In the genomic region with DNA sequence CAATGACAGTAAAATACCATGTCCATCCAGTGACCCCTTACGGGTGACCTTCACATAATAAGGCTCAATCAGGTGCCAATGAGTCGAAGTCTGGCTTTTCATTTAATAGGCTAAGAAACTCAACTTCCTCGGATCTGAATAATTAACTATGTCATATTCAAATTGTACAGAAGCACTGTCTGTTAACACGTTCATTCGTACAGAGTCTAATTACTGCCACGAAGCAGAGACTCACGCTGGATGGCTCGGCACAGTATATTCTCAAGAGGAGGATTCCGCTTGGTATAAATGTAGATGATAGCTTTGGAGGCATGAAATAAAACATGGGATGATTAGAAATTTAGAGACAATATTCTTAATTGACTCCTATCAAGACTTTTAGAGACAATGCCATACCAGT, we compare ENCODE assay signal across 24 mouse cellular contexts. TPM values are rescaled to one million over a fixed set of nuclear protein-coding genes. Genes with fewer than 3 reads are reported as not detected.
A peak's percentile ranks its signal among the peaks of the same experiment; 100 is the strongest.
DNase-seq lines count a peak whose midpoint lies in the region; ATAC-seq and TF ChIP-seq lines count a peak whose summit lies in the region.
"Had no signal": no experiment of that assay in that cellular context is flagged by ENCODE, and none has a peak within 500 bp of the region (broad histone marks: within the 10 kb centered on the region; RNA-seq: fewer than 3 reads in every experiment).

No protein-coding gene starts in this region.

- peak; percentile 63 for ATAC-seq in forebrain, embryonic 11.5 days (replicated peaks; ENCODE audit: low FRiP score)
- ATAC-seq in forebrain, embryonic 15.5 days (replicated peaks): 0 out of 2 replicates have a peak, but pooled peaks have one; percentile 53
- ATAC-seq: activated CD4-positive, CD25-positive, alpha-beta regulatory T cell, adult 4 months; CD4-positive, CD25-positive, alpha-beta regulatory T cell, adult 4 months; hindbrain, postnatal 0 days; Patski had no signal

- H3K36me3 ChIP-seq in forebrain, embryonic 11.5 days (ENCODE audit: control insufficient read depth, insufficient read depth, low read length): no peaks in the 10 kb centered on the region
- no peaks in the 10 kb centered on the region for H3K36me3 ChIP-seq in forebrain, embryonic 10.5 days (replicated peaks)
- H3K36me3 ChIP-seq in forebrain, embryonic 15.5 days: no peaks in the 10 kb centered on the region
- H3K36me3 ChIP-seq: embryonic facial prominence, embryonic 15.5 days; G1E; heart, embryonic 13.5 days; hindbrain, embryonic 13.5 days had no signal

- no peaks in the 10 kb centered on the region for H3K4me1 ChIP-seq in forebrain, embryonic 11.5 days (replicated peaks; ENCODE audit: control insufficient read depth, insufficient read depth, low read length)
- H3K4me1 ChIP-seq in forebrain, embryonic 10.5 days: 0 out of 2 replicates have a peak, but pooled peaks cover 3% of the 10 kb centered on the region
- no peaks in the 10 kb centered on the region for H3K4me1 ChIP-seq in forebrain, embryonic 15.5 days
- H3K4me1 ChIP-seq: embryonic facial prominence, embryonic 15.5 days; heart, embryonic 13.5 days; hindbrain, embryonic 13.5 days had no signal

- DNase-seq in forebrain, embryonic 11.5 days (ENCODE audit: low spot score): no peak
- no peak for DNase-seq in forebrain, embryonic 10.5 days (ENCODE audit: extremely low spot score, low spot score)
- DNase-seq in brain, embryonic 14.5 days (ENCODE audit: low read depth): peak; percentile 35
- DNase-seq in retina, postnatal 1 day: peak; percentile 46
- DNase-seq in embryo, embryonic 10 days (ENCODE audit: low spot score): no peak
- no peak for DNase-seq in right cerebral cortex, postnatal 4 days
- DNase-seq: adrenal gland, postnatal 14 days; B cell, adult 2 months; cerebellum, adult 2 months; cerebellum, postnatal 10 days; embryo, embryonic 11 days; gastrocnemius, adult 2 months; gastrocnemius, postnatal 25 days; heart, postnatal 36 days had no signal

- H3K9me3 ChIP-seq in forebrain, embryonic 11.5 days (ENCODE audit: control insufficient read depth, low read length): no peaks in the 10 kb centered on the region
- no peaks in the 10 kb centered on the region for H3K9me3 ChIP-seq in forebrain, embryonic 10.5 days
- no peaks in the 10 kb centered on the region for H3K9me3 ChIP-seq in forebrain, embryonic 15.5 days
- H3K9me3 ChIP-seq: embryonic facial prominence, embryonic 15.5 days; G1E; heart, embryonic 13.5 days; hindbrain, embryonic 13.5 days had no signal

- TF ChIP-seq CTCF in brain, embryonic 14.5 days (IDR thresholded peaks at IDR 0.05; ENCODE audit: borderline replicate concordance, extremely low read depth, insufficient read depth, insufficient read length): no peak

- no peak overlapping the region for H3K9ac ChIP-seq in forebrain, embryonic 11.5 days (ENCODE audit: low read length)
- no peak overlapping the region for H3K9ac ChIP-seq in forebrain, embryonic 15.5 days (replicated peaks)
- H3K9ac ChIP-seq: embryonic facial prominence, embryonic 15.5 days; heart, embryonic 13.5 days; hindbrain, embryonic 13.5 days had no signal

- no peak overlapping the region for H3K4me2 ChIP-seq in forebrain, embryonic 11.5 days (ENCODE audit: low read depth, low read length, severe bottlenecking)
- H3K4me2 ChIP-seq in forebrain, embryonic 15.5 days (replicated peaks): no peak overlapping the region
- H3K4me2 ChIP-seq: embryonic facial prominence, embryonic 15.5 days; heart, embryonic 13.5 days; hindbrain, embryonic 13.5 days had no signal

- H3K27ac ChIP-seq in forebrain, embryonic 11.5 days (ENCODE audit: low read depth, low read length): no peak overlapping the region
- no peak overlapping the region for H3K27ac ChIP-seq in forebrain, embryonic 10.5 days
- H3K27ac ChIP-seq in forebrain, embryonic 15.5 days (replicated peaks): no peak overlapping the region
- H3K27ac ChIP-seq: embryonic facial prominence, embryonic 15.5 days; gastrocnemius, adult 2 months; heart, embryonic 13.5 days; hindbrain, embryonic 13.5 days; hindbrain, postnatal 0 days had no signal

- 60% methylated on average over 9 of the region's 9 CpGs for WGBS in forebrain, embryonic 11.5 days
- 88% methylated on average over 9 of the region's 9 CpGs for WGBS in forebrain, embryonic 10.5 days
- WGBS in forebrain, embryonic 15.5 days: 36% methylated on average over 9 of the region's 9 CpGs

- TF ChIP-seq POLR2A in brain, embryonic 14.5 days (IDR thresholded peaks at IDR 0.05; ENCODE audit: borderline replicate concordance, extremely low read depth, insufficient read depth, insufficient read length, poor library complexity, severe bottlenecking): no peak

- H3K4me3 ChIP-seq in forebrain, embryonic 11.5 days (ENCODE audit: low read depth, low read length): no peak overlapping the region
- H3K4me3 ChIP-seq in forebrain, embryonic 10.5 days: no peak overlapping the region
- H3K4me3 ChIP-seq in forebrain, embryonic 15.5 days: no peak overlapping the region
- H3K4me3 ChIP-seq: embryonic facial prominence, embryonic 15.5 days; erythroblast, embryonic 14.5 days; gastrocnemius, adult 2 months; heart, embryonic 13.5 days; hindbrain, embryonic 13.5 days had no signal

- H3K27me3 ChIP-seq in forebrain, embryonic 11.5 days (ENCODE audit: control insufficient read depth, insufficient read depth, low read length): no peaks in the 10 kb centered on the region
- H3K27me3 ChIP-seq in forebrain, embryonic 10.5 days (ENCODE audit: poor library complexity, severe bottlenecking): no peaks in the 10 kb centered on the region
- H3K27me3 ChIP-seq in forebrain, embryonic 15.5 days: no peaks in the 10 kb centered on the region
- H3K27me3 ChIP-seq: embryonic facial prominence, embryonic 15.5 days; heart, embryonic 13.5 days; hindbrain, embryonic 13.5 days; Patski had no signal

RNA-seq across cellular contexts. Expression of a gene that starts 11.0 kb away (rescaled TPM):
- polyA plus RNA-seq in forebrain, embryonic 11.5 days (2014; fragmentation: Nextera tagmentation; extraction: Ambion mirVana): 19.7 and 23.1 TPM in 2 replicates
- polyA plus RNA-seq in forebrain, embryonic 10.5 days (2016; fragmentation: Nextera tagmentation; extraction: Ambion mirVana): 24.3 and 24.6 TPM in 2 replicates
- polyA plus RNA-seq in brain, embryonic 14.5 days (2012; rRNA removed): 11.1 and 14.5 TPM in 2 replicates
- polyA plus RNA-seq in forebrain, embryonic 15.5 days (2015; fragmentation: Nextera tagmentation; extraction: Ambion mirVana): 8.0 and 9.0 TPM in 2 replicates
- polyA plus RNA-seq: CD4-positive, CD25-positive, alpha-beta regulatory T cell, adult 4 months; erythroblast, embryonic 14.5 days; G1E; Patski had no signal

Comparison
In these comparisons a context has a peak if more than half of its experiments do, and no peak if none do; other contexts are left out.
1. DNase-seq: peak in brain, embryonic 14.5 days (single experiment) and retina, postnatal 1 day (single experiment); none in forebrain, embryonic 11.5 days (single experiment), forebrain, embryonic 10.5 days (single experiment), embryo, embryonic 10 days (single experiment) and right cerebral cortex, postnatal 4 days (single experiment).